Mouse (Mus musculus): ENCODE measurements around the gene Gprc5b. TPM values are rescaled to one million over a fixed set of nuclear protein-coding genes. Genes with fewer than 3 reads are reported as not detected.

Gprc5b gene
- polyA plus RNA-seq, 1 experiment from 2014 or later: 7.5 TPM

DNA sequence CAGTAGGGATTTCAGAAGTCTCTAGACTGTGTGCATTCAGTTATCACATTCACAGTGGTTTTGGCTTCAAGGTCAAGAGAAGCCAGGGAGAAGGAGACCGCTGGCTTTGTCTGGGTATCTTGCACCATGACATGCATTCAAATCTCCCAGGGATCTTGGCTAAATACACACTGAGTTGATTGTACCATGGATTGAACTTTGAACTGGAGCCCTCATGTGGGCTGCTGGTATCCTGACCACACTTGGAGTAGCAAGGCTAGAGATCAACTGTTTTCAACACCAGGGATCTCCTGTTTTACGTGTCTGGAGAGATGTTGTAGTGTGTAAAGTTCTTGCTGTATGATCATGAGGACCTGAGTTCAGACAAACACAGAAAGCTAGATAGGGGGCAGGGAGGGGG, 4.8 kb upstream of the Gprc5b start:
- no peak for ATAC-seq (ENCODE audit: insufficient number of reproducible peaks, insufficient read depth, low FRiP score, low TSS enrichment, low read depth)
- no peaks in the 10 kb centered on the region for H3K36me3 ChIP-seq
- no peak overlapping the region for H3K9ac ChIP-seq (replicated peaks)
- 83% methylated on average over 2 of the region's 2 CpGs for WGBS
- no peak overlapping the region for H3K27ac ChIP-seq
- H3K27me3 ChIP-seq: peaks cover 8% of the 10 kb centered on the region; the same call in 1 of the 2 replicates
- no peak overlapping the region for H3K4me3 ChIP-seq (replicated peaks)
- H3K9me3 ChIP-seq: no peaks in the 10 kb centered on the region
- no peak overlapping the region for H3K4me2 ChIP-seq
- peaks cover 7% of the 10 kb centered on the region; the same call in 1 of the 2 replicates for H3K4me1 ChIP-seq (replicated peaks)

DNA sequence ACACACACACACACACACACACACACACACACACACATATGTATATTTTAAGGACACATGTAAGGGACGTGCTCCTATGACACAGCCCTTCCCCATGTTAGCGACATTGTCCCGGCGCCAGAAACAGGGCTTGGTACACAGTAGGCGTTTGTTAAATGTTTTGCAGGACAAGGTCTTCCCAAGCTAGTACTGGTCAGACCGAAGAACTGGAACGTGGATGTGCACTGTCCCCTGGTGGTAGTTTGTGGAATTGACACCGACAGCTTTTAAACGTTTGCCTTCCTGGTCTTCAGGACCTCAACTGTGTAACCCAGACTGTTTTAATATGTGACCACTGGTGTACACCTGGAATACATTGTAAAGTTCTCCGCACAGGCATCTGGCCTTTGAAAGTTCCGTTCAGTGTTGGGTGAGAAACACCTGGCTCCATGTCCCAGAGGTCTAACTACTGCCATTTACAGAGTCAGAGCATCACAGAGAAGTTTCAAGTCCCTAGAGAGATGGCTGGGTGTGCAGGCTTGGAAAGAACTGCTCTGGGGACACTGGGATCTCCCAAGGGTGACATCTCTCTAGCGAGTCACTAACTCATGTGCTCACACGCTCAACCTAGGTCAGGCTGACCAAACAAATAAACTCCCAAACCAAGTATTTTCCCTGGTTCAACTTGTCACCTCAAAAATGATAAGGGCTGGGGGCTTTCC, 1.3 kb upstream of the Gprc5b start:
- peak; percentile 48 for ATAC-seq (ENCODE audit: insufficient number of reproducible peaks, insufficient read depth, low FRiP score, low TSS enrichment, low read depth)
- Histone ChIP-seq H3K4me1 (replicated peaks) (peaks cover 28% of the 10 kb centered on the region), H3K27me3 (peaks cover 8% of the 10 kb centered on the region; the same call in 1 of the 2 replicates), H3K9me3 (no peaks in the 10 kb centered on the region), H3K36me3 (no peaks in the 10 kb centered on the region), H3K27ac (no peak overlapping the region), H3K4me2 (peak overlapping the region; percentile 72), H3K9ac (replicated peaks) (no peak overlapping the region), H3K4me3 (replicated peaks) (0 out of 2 replicates have a peak overlapping the region, but pooled peaks have one; percentile 61)
- 9% methylated on average over 13 of the region's 13 CpGs for WGBS

DNA sequence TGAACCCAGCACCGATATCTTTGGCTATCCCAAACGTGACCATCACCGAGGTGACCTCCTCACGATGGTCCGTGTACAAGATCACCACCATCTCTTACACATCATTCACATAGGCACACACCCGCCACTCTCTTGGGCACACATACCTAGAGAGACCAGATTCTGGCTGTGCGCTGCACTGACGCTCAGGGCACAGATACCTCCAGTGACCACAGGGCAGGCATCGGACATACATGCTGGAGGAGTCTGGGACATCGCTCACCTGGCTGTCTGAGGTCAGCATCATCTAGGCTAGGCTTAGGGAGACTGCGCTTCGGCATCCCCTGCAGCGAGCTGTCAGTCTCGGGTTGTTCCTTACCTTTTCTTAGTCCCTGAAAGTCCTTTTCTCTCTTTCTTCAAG, 660 bp upstream of the Gprc5b start:
- no peak overlapping the region for H3K27ac ChIP-seq
- H3K4me1 ChIP-seq (replicated peaks): peaks cover 28% of the 10 kb centered on the region
- no peak overlapping the region; the same call in 1 of the 2 replicates for H3K9ac ChIP-seq (replicated peaks)
- peak overlapping the region; percentile 61 for H3K4me3 ChIP-seq (replicated peaks)
- peak overlapping the region; percentile 72 for H3K4me2 ChIP-seq
- WGBS: 13% methylated on average over 14 of the region's 14 CpGs
- peaks cover 8% of the 10 kb centered on the region; the same call in 1 of the 2 replicates for H3K27me3 ChIP-seq
- no peaks in the 10 kb centered on the region for H3K9me3 ChIP-seq
- H3K36me3 ChIP-seq: no peaks in the 10 kb centered on the region
- peak; percentile 33 for ATAC-seq (ENCODE audit: insufficient number of reproducible peaks, insufficient read depth, low FRiP score, low TSS enrichment, low read depth)

DNA sequence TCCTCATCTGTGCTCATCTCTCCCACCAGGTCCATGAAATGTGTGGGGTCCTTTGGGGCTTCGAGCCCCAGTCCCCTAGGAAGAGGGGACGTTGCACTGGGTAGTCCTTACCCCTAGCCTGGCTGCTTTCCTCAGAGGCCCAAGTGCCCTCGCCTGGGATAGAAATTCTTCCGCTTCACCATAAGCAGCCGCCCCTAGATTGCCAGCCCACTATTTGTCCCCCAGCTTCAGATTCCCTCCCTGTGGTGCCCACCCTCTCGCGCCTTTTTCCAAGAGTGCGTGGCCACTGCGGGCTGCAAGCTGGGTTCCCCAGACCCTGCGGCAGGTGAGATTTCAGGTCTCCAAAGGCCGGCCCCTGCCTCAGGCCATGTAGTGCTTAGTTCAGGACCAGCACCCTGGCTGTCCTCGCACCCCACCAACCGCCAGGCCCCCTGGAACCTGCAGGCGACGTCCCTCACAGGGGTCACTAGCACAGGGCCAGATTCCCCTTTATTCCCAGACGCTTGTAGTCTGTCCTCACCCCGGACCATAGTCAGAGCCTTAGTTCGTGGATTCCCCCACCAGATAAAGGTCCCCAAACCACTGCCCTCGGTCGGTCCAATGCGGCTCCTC, 674 bp downstream of the Gprc5b start:
- Histone ChIP-seq H3K27me3 (peaks cover 8% of the 10 kb centered on the region; the same call in 1 of the 2 replicates), H3K4me1 (replicated peaks) (peaks cover 28% of the 10 kb centered on the region), H3K36me3 (no peaks in the 10 kb centered on the region), H3K9ac (replicated peaks) (peak overlapping the region; percentile 71), H3K4me3 (replicated peaks) (peak overlapping the region; percentile 61), H3K9me3 (no peaks in the 10 kb centered on the region), H3K4me2 (peak overlapping the region; percentile 72), H3K27ac (no peak overlapping the region)
- peak; percentile 22; the same call in 1 of the 2 replicates for ATAC-seq (ENCODE audit: insufficient number of reproducible peaks, insufficient read depth, low FRiP score, low TSS enrichment, low read depth)
- WGBS: 1% methylated on average over 21 of the region's 21 CpGs

DNA sequence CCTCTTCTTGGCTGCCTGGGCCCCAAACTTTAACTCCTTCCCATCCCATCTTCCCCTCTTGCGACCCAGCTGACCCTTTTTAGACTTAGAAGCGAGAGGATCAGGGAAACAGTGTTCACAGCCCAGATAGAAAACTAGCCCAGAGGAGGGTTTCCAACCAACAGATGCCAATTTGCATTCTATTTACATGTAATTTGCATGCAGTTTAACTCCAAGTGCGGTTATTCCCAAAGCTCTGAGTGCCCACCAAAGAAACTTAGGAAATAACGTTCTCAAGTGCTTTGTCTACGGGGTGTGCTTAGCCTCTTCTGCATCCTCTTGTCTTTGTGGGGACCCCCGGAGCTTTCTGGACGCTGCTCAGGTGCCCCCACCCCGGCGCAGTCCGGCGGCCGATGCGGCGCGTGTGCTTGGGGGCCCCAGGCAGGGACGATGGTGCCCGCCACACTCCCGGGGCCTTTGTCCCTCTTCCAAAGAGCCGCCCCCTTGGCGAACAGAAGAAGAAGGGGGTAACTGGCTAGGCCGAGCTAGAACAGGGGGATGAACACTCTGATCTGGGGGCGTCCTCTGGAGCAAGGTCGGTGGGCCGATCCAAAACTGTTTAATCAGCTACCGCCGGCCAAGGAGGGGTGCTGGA, 1.3 kb downstream of the Gprc5b start:
- H3K27me3 ChIP-seq: peaks cover 8% of the 10 kb centered on the region; the same call in 1 of the 2 replicates
- H3K4me3 ChIP-seq (replicated peaks): peak overlapping the region; percentile 61
- peaks cover 28% of the 10 kb centered on the region for H3K4me1 ChIP-seq (replicated peaks)
- no peak overlapping the region for H3K27ac ChIP-seq
- no peaks in the 10 kb centered on the region for H3K9me3 ChIP-seq
- H3K4me2 ChIP-seq: peak overlapping the region; percentile 72
- ATAC-seq (ENCODE audit: insufficient number of reproducible peaks, insufficient read depth, low FRiP score, low TSS enrichment, low read depth): no peak
- H3K9ac ChIP-seq (replicated peaks): peak overlapping the region; percentile 71
- no peaks in the 10 kb centered on the region for H3K36me3 ChIP-seq
- under 1% methylated on average over 26 of the region's 26 CpGs for WGBS

DNA sequence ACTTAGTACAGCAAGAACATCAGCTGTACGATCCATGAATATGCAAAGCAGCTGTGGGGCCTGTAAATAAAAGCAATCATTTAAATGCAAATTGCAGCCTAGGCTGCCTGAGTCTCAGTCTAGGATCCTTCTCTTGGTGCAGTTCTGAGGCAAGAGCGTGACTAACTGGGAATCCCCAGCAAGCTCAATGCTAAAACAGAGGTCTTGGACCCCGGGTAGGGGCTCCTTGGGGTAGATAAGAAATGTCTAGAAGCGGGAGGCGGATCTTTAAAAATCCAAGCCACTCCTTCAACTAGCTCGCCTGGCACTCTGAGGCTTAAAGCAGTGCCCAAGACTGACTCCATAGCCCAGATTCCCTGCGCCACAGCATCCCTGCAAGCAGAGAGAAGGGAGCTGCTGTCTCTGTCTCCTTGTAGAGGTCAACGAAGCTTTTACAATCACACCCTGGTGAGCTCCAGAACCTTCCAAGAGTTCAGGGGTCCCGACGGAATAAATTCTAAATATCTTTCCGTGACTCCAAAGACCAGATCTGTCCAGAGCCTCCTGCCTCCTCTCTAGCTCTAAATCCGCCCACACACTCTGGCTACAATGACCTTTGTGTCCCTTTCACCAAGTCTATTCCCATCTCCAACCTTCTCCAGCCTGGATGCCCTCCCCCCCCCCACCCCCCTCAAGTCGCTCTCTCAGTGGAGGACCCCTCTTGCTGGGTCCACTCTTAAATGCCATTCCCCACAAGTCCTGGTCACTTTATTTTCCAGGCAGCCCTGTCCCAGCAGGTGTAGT, 2.2 kb downstream of the Gprc5b start:
- peak overlapping the region; percentile 61 for H3K4me3 ChIP-seq (replicated peaks)
- H3K36me3 ChIP-seq: no peaks in the 10 kb centered on the region
- peaks cover 28% of the 10 kb centered on the region for H3K4me1 ChIP-seq (replicated peaks)
- H3K27ac ChIP-seq: no peak overlapping the region
- H3K9ac ChIP-seq (replicated peaks): no peak overlapping the region
- H3K4me2 ChIP-seq: peak overlapping the region; percentile 72
- 47% methylated on average over 13 of the region's 13 CpGs for WGBS
- H3K27me3 ChIP-seq: peaks cover 8% of the 10 kb centered on the region; the same call in 1 of the 2 replicates
- no peaks in the 10 kb centered on the region for H3K9me3 ChIP-seq
- no peak for ATAC-seq (ENCODE audit: insufficient number of reproducible peaks, insufficient read depth, low FRiP score, low TSS enrichment, low read depth)

DNA sequence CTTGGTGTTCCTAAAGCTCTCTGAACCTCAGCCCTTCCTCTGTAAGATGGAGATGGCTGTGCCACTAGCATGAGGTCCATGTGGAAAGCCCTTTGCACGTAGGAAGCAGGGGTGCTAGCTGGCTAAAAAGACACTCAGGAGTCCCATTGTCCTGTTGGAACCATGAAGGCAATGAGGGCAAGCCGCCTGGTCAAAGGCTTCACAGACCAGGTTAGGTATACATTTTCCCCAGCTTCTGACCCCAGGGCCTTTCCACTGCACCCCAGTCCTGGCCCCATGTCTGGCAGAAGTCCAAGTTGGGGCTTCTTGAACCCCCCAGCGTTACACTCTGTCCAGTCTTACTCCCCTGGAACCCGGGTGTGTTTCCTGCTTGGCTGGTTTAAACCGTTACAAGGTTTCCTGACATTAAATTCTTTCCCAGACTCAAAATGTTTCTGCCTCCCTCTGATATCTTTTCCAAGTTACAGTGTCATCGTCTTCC, 2.9 kb downstream of the Gprc5b start:
- H3K4me3 ChIP-seq (replicated peaks): no peak overlapping the region
- H3K27me3 ChIP-seq: peaks cover 8% of the 10 kb centered on the region; the same call in 1 of the 2 replicates
- peaks cover 28% of the 10 kb centered on the region for H3K4me1 ChIP-seq (replicated peaks)
- 42% methylated on average over 6 of the region's 6 CpGs for WGBS
- H3K9ac ChIP-seq (replicated peaks): no peak overlapping the region
- H3K9me3 ChIP-seq: no peaks in the 10 kb centered on the region
- no peaks in the 10 kb centered on the region for H3K36me3 ChIP-seq
- no peak overlapping the region for H3K27ac ChIP-seq
- no peak for ATAC-seq (ENCODE audit: insufficient number of reproducible peaks, insufficient read depth, low FRiP score, low TSS enrichment, low read depth)
- no peak overlapping the region; the same call in 1 of the 2 replicates for H3K4me2 ChIP-seq

DNA sequence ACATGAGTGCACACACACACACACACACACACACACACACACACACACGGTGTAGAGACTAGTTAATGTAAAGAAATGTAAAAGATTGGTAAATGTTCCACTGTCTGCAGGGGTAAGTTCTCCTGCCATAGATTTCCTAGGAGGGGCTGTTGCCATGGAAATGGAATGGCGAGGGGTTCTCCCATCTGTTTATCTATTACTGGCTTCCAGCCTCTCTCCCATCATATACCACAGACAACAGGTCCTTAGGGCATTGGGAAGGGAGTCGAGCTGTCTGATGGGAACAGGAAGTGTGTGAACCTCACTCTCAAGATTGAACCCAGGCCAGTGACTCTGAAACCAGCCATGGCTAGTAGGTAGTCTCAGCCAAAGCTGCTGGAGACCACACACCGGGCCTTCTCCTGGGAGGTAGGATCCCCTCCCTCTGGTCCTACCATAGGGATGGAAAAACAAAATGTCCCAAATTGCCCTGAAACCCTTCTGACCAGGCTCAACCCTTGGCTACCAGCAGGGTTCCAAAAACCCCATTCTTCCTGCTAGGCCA, 3.6 kb downstream of the Gprc5b start:
- Histone ChIP-seq H3K4me1 (replicated peaks) (peaks cover 28% of the 10 kb centered on the region), H3K4me2 (no peak overlapping the region), H3K9me3 (no peaks in the 10 kb centered on the region), H3K27ac (no peak overlapping the region), H3K4me3 (replicated peaks) (no peak overlapping the region), H3K9ac (replicated peaks) (no peak overlapping the region), H3K27me3 (peaks cover 8% of the 10 kb centered on the region; the same call in 1 of the 2 replicates), H3K36me3 (no peaks in the 10 kb centered on the region)
- ATAC-seq (ENCODE audit: insufficient number of reproducible peaks, insufficient read depth, low FRiP score, low TSS enrichment, low read depth): no peak
- 68% methylated on average over 4 of the region's 4 CpGs for WGBS

DNA sequence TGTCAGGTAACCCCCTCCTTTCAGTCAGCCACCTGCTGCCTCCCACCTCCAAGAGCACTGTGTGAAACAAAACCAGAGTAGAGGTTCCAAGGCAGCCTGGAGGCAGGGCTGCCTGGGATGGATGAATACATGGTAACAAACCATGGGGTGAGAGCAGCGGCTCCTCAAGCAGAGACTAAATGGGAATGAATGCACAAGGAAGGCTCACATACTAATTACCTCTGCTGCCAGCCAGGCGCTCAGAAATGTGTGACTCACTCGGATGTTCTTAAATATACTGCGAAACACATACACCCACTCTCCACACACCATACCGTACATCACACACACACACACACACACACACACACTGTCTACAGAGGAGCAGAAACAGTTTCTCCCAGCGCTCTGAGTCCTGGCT, 4.7 kb downstream of the Gprc5b start:
- H3K27me3 ChIP-seq: 0 out of 2 replicates have a peak, but pooled peaks cover under 1% of the 10 kb centered on the region
- H3K4me3 ChIP-seq (replicated peaks): no peak overlapping the region
- no peaks in the 10 kb centered on the region for H3K36me3 ChIP-seq
- H3K9me3 ChIP-seq: no peaks in the 10 kb centered on the region
- H3K4me2 ChIP-seq: no peak overlapping the region
- no peak overlapping the region for H3K9ac ChIP-seq (replicated peaks)
- 82% methylated on average over 6 of the region's 6 CpGs for WGBS
- no peak overlapping the region for H3K27ac ChIP-seq
- no peak for ATAC-seq (ENCODE audit: insufficient number of reproducible peaks, insufficient read depth, low FRiP score, low TSS enrichment, low read depth)
- peaks cover 21% of the 10 kb centered on the region for H3K4me1 ChIP-seq (replicated peaks)

DNA sequence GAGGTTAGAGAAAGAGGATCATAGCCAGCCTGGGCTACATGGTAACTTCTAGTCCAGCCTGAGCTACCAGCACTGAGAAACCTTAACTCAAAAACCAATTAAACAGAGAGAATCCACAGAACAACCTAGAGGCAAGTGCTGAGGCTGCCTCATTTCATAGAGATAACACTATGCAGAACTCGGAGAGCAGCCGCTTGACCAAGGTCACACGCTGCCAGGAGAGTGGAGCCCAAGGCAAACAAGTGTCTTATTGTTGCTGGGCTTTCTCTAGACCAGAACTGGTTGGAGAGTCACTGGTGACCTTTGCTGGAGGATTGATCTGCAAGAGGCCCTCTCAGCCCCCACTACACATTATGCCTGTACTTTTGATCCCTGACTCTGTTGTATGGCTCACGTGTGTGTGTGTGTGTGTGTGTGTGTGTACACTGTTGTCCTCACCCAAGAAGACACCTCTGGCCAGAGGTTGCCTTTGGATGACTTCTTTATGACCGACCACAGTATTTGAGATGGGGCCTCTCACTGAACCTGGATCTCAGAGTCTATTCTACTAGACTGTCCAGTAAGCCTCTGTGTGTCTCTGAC, 5.6 kb downstream of the Gprc5b start:
- H3K9me3 ChIP-seq: no peaks in the 10 kb centered on the region
- peaks cover 21% of the 10 kb centered on the region for H3K4me1 ChIP-seq (replicated peaks)
- no peak overlapping the region for H3K27ac ChIP-seq
- H3K4me2 ChIP-seq: no peak overlapping the region
- H3K4me3 ChIP-seq (replicated peaks): no peak overlapping the region
- ATAC-seq (ENCODE audit: insufficient number of reproducible peaks, insufficient read depth, low FRiP score, low TSS enrichment, low read depth): no peak
- 80% methylated on average over 5 of the region's 5 CpGs for WGBS
- H3K36me3 ChIP-seq: peaks cover 2% of the 10 kb centered on the region; the same call in 1 of the 2 replicates
- H3K27me3 ChIP-seq: no peaks in the 10 kb centered on the region
- H3K9ac ChIP-seq (replicated peaks): no peak overlapping the region
